Mouse (Mus musculus) midbrain, embryonic 13.5 days (tissue): Measurements from ENCODE around the gene Emilin3. TPM values are rescaled to one million over a fixed set of nuclear protein-coding genes. Genes with fewer than 3 reads are reported as not detected.

Experiments
- ATAC-seq: fragments of 200-750 bp; cut with Nextera tagmentation; 2 replicates; pipeline ENCODE4 v1.8.0; 2017; ENCODE audit warnings: mild to moderate bottlenecking, moderate TSS enrichment, moderate library complexity
- H3K27ac ChIP-seq: fragments of 300-500 bp; sonication (generic); 2 replicates; pipeline ENCODE4 v1.5.1; 2015; ENCODE audit warnings: inconsistent platforms, mild to moderate bottlenecking, moderate library complexity
- H3K27me3 ChIP-seq: fragments of 300-500 bp; sonication (generic); 2 replicates; pipeline ENCODE4 v1.6.1; 2015; ENCODE audit warnings: mild to moderate bottlenecking, inconsistent platforms
- H3K36me3 ChIP-seq: fragments of 300-500 bp; sonication (generic); 2 replicates; pipeline ENCODE4 v1.6.1; 2015; ENCODE audit warnings: mild to moderate bottlenecking, inconsistent platforms
- H3K4me1 ChIP-seq: fragments of 300-500 bp; sonication (generic); replicated peaks from 2 replicates; pipeline ENCODE4 v1.6.1; 2015; ENCODE audit warnings: inconsistent platforms
- H3K4me2 ChIP-seq: fragments of 300-500 bp; sonication (generic); replicated peaks from 2 replicates; pipeline ENCODE4 v1.6.1; 2015; ENCODE audit warnings: moderate library complexity, mild to moderate bottlenecking, inconsistent platforms
- H3K4me3 ChIP-seq: fragments of 300-500 bp; sonication (generic); replicated peaks from 2 replicates; pipeline ENCODE4 v1.5.1; 2015; ENCODE audit warnings: mild to moderate bottlenecking, inconsistent platforms
- H3K9ac ChIP-seq: fragments of 300-500 bp; sonication (generic); replicated peaks from 2 replicates; pipeline ENCODE4 v1.6.1; 2015; ENCODE audit warnings: mild to moderate bottlenecking, inconsistent platforms
- H3K9me3 ChIP-seq: fragments of 300-500 bp; sonication (generic); 2 replicates; pipeline ENCODE4 v1.6.1; 2016; ENCODE audit warnings: mild to moderate bottlenecking, inconsistent platforms
- WGBS: fragments of 180-500 bp; shearing (Covaris S2); methylation state at CpG from one replicate; pipeline ENCODE4 v1.1.7; 2015; 5-methylcytosine and 5-hydroxymethylcytosine counted together
- polyA plus RNA-seq: library from polyadenylated mRNA; unstranded; fragments of >200 nt; fragmentation: Nextera tagmentation; extraction: Ambion mirVana; gene quantifications from 2 replicates; pipeline ENCODE4 v1.2.1, GENCODE M21; 2015

The Emilin3 gene
- polyA plus RNA-seq, 1 experiment from 2014 or later: 0.98 TPM

- Histone ChIP-seq H3K9ac (no peak overlapping the region), H3K4me1 (peaks cover 44% of the 10 kb centered on the region), H3K9me3 (no peaks in the 10 kb centered on the region), H3K27me3 (peaks cover 53% of the 10 kb centered on the region), H3K27ac (no peak overlapping the region), H3K4me2 (no peak overlapping the region), H3K36me3 (no peaks in the 10 kb centered on the region), H3K4me3 (no peak overlapping the region)
- no peak for ATAC-seq
- WGBS: 87% methylated on average over 9 of the region's 9 CpGs
Observed at GRCm38 (mm10) chr2:160914656-160915055, 2.5 kb upstream of the Emilin3 start.

DNA sequence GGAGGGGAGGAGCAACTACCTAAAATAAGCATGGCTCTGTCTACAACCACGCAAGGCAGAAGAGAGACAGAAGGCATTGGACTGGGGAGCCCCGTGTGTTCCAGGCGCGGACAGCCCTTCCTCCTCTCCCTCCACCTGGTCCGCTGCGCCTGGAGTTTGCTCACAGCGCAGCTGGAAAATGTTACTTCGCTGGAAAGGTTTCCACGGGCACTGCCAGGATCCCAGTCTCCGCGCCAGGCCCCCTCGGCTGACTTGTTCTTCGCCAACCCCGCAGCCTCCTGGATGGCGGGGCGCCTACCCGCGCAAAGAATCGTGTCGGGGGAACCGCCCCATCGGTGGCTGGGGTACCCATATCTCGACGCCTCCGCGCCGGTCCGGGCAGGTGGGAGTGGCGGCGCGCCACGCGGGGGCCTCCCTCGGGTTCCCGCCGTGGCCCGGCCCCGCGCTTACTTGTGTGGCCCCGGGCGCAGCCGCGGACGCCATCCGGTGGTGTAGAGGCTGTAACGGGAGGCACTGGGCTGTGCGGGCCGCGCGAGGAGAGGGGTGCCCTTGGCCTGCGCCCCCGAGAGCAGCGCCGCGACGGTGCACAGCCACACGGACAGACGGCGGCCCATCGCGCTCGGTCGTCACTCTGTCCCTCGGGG lies 448 bp downstream of the Emilin3 start:
- peak overlapping the region; percentile 51 for H3K4me3 ChIP-seq
- H3K27me3 ChIP-seq: peaks cover 56% of the 10 kb centered on the region
- H3K4me2 ChIP-seq: peak overlapping the region; percentile 88
- no peaks in the 10 kb centered on the region for H3K36me3 ChIP-seq
- WGBS: 2% methylated on average over 62 of the region's 64 CpGs
- peak overlapping the region; percentile 61 for H3K9ac ChIP-seq
- peak; percentile 72 for ATAC-seq
- no peaks in the 10 kb centered on the region for H3K9me3 ChIP-seq
- peaks cover 20% of the 10 kb centered on the region for H3K4me1 ChIP-seq
- no peak overlapping the region for H3K27ac ChIP-seq

GRCm38 (mm10) chr2:160910633-160911032 lies 1.5 kb downstream of the Emilin3 start:
- 87% methylated on average over 5 of the region's 5 CpGs for WGBS
- Histone ChIP-seq H3K4me1 (peaks cover 15% of the 10 kb centered on the region), H3K27me3 (peaks cover 55% of the 10 kb centered on the region), H3K9me3 (no peaks in the 10 kb centered on the region), H3K4me3 (no peak overlapping the region), H3K4me2 (no peak overlapping the region), H3K27ac (no peak overlapping the region), H3K9ac (no peak overlapping the region), H3K36me3 (no peaks in the 10 kb centered on the region)
- ATAC-seq: no peak

DNA sequence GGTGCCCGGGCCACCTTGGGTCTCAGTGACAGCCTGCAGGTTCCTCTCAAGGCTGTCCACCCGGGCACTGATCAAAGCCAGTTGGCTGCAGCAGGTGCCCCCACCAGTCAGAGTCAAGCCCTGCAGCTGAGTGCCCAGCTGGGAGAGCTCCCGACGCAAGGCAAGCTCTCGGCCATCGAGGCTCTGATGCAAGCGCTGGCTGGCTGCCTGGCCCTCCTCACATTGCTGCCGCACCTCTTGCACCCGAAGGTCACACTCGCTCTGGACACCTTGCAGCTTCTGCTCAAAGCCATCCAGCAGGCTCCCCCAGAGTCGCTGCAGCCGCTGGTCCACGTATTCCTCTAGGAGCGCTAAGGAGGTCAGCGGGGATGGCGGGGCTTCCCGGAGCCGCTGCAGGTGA lies 3.5 kb downstream of the Emilin3 start:
- Histone ChIP-seq H3K4me2 (no peak overlapping the region), H3K9me3 (no peaks in the 10 kb centered on the region), H3K27me3 (peaks cover 40% of the 10 kb centered on the region), H3K4me1 (peaks cover 15% of the 10 kb centered on the region), H3K9ac (no peak overlapping the region), H3K4me3 (no peak overlapping the region), H3K27ac (no peak overlapping the region), H3K36me3 (no peaks in the 10 kb centered on the region)
- no peak for ATAC-seq
- 67% methylated on average over 18 of the region's 18 CpGs for WGBS

- no peaks in the 10 kb centered on the region for H3K36me3 ChIP-seq
- no peaks in the 10 kb centered on the region for H3K9me3 ChIP-seq
- H3K4me2 ChIP-seq: no peak overlapping the region
- 85% methylated on average over 5 of the region's 5 CpGs for WGBS
- no peak overlapping the region for H3K4me3 ChIP-seq
- H3K4me1 ChIP-seq: peaks cover under 1% of the 10 kb centered on the region; the same call in 1 of the 2 replicates
- peaks cover 17% of the 10 kb centered on the region for H3K27me3 ChIP-seq
- no peak overlapping the region for H3K27ac ChIP-seq
- ATAC-seq: no peak
- H3K9ac ChIP-seq: no peak overlapping the region
Observed at GRCm38 (mm10) chr2:160906101-160906500, 6.0 kb downstream of the Emilin3 start.

DNA sequence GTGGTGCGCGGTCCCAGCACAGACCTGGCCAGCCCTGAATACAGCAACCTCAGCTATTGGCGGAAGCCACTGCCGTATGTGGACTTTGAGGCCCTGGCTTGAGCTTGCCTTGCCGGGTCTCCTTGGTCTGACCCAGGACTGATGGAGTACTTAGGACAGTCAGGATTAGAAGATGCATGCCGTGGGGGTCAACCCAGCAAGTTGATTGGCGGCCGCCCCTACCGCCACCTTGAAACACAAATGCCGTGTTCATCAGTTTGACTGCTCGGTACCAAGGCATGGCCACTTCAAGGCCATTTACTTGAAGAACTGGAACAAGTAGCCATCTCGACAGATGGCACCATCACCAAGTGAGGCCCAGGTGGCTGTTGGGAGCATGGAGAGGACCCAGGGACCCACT lies 6.8 kb downstream of the Emilin3 start:
- H3K4me2 ChIP-seq: no peak overlapping the region
- peaks cover 9% of the 10 kb centered on the region for H3K27me3 ChIP-seq
- H3K9ac ChIP-seq: no peak overlapping the region
- no peak overlapping the region for H3K27ac ChIP-seq
- WGBS: 94% methylated on average over 12 of the region's 12 CpGs
- no peaks in the 10 kb centered on the region for H3K4me1 ChIP-seq
- H3K36me3 ChIP-seq: no peaks in the 10 kb centered on the region
- no peak for ATAC-seq
- no peaks in the 10 kb centered on the region for H3K9me3 ChIP-seq
- no peak overlapping the region for H3K4me3 ChIP-seq

GRCm38 (mm10) chr2:160901656-160902412 lies 10.3 kb downstream of the Emilin3 start:
- no peak overlapping the region for H3K4me3 ChIP-seq
- H3K9me3 ChIP-seq: no peaks in the 10 kb centered on the region
- no peaks in the 10 kb centered on the region for H3K4me1 ChIP-seq
- no peaks in the 10 kb centered on the region for H3K27me3 ChIP-seq
- no peaks in the 10 kb centered on the region for H3K36me3 ChIP-seq
- ATAC-seq: no peak
- no peak overlapping the region for H3K4me2 ChIP-seq
- H3K9ac ChIP-seq: no peak overlapping the region
- 87% methylated on average over 7 of the region's 7 CpGs for WGBS
- H3K27ac ChIP-seq: no peak overlapping the region

DNA sequence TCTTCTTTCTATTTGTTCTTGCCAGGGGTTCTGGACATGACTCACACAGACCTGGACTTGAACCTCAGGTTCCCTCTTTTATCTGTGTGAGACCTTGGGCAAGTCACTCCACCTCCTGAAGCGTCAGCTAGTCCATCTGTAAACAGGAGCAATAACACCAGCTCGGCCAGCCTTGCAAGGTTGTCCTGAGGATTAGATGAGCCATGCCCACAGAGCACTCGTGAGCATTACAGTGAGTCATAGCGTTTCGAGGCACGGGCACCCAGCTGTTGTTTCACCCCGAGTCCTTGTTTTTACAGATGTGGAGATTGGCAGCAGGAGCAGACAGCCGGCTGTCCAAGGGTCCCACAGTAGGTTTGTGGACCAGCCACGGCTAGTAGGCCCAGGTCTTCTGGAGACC lies 20.4 kb downstream of the Emilin3 start:
- Histone ChIP-seq H3K4me1 (peaks cover 14% of the 10 kb centered on the region), H3K27ac (no peak overlapping the region), H3K27me3 (peaks cover 15% of the 10 kb centered on the region), H3K36me3 (no peaks in the 10 kb centered on the region), H3K4me3 (no peak overlapping the region), H3K9me3 (no peaks in the 10 kb centered on the region), H3K4me2 (no peak overlapping the region), H3K9ac (no peak overlapping the region)
- 90% methylated on average over 9 of the region's 9 CpGs for WGBS
- ATAC-seq: no peak

DNA sequence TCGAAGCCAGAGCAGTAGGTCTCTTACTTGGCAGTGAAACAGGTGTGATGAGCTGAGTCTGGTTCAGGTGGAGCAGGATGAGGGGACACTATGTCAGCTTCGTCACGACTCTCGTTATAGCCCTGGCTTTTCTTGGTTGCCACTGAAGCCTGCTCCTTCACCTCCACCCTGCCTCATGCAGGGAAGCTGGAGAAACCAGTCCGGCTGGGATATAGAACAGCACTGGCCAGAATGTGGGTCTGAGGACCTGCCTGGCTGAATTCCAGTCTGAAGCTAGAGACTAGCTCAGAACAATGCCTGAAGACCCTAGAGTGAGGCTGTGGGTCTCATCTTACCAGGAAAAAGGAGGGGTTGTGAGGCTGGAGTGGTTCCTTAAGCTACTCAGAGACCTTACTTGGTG lies 21.1 kb downstream of the Emilin3 start:
- 85% methylated on average over 5 of the region's 5 CpGs for WGBS
- H3K4me3 ChIP-seq: no peak overlapping the region

DNA sequence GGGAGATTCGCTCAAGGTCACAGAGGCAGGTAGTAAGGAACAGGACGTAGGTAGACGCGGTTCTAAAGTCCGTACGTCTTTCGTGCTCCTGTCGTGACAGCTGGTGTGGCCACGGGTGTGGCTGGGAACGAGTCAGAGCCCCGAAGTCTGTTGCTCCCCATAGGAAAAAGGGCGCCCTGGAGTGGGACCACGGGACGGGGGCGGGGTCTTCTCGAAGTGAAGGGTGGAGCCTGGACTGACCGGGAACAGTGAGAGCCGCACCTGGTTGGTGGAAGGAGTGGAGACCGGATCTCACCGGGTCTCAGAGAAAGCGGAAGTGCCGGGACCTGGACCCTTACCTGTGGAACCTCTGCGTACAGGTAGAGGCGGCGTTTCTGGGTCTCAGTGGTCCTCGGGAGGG lies 24.3 kb downstream of the Emilin3 start:
- Histone ChIP-seq H3K9ac (peak overlapping the region; percentile 51; the same call in 1 of the 2 replicates), H3K36me3 (no peaks in the 10 kb centered on the region), H3K27ac (no peak overlapping the region), H3K4me3 (peak overlapping the region; percentile 45), H3K9me3 (no peaks in the 10 kb centered on the region), H3K27me3 (peaks cover 15% of the 10 kb centered on the region), H3K4me1 (peaks cover 14% of the 10 kb centered on the region), H3K4me2 (peak overlapping the region; percentile 84)
- peak; percentile 61 for ATAC-seq
- WGBS: under 1% methylated on average over 26 of the region's 26 CpGs

More for the DNA sequence above, 21.1 kb downstream of the Emilin3 start:
- Histone ChIP-seq H3K9ac (no peak overlapping the region), H3K4me1 (peaks cover 14% of the 10 kb centered on the region), H3K9me3 (no peaks in the 10 kb centered on the region), H3K27me3 (peaks cover 15% of the 10 kb centered on the region), H3K27ac (no peak overlapping the region), H3K36me3 (no peaks in the 10 kb centered on the region), H3K4me2 (no peak overlapping the region)
- no peak for ATAC-seq

DNA sequence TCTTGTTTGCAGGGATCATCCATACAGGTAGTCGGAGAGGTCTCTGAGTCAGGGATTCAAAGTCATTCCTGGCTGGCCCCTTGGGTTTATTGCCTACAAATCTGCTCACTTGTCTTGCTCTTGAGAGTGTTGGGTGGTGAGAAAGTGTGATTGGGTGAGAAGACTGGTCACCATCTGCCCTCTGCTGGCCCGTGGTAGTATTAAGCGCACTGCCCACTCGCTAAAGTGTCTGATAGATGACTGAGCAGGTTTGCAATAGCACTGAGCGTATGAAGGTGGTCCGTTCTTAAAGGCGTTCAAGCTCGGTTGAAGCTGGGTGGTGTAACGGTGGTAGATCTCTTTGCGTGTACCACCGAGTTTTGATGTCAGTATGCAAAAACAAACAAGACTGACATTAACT lies 24.8 kb downstream of the Emilin3 start:
- H3K9ac ChIP-seq: peak overlapping the region; percentile 51; the same call in 1 of the 2 replicates
- H3K27ac ChIP-seq: no peak overlapping the region
- 3% methylated on average over 11 of the region's 11 CpGs for WGBS
- peak; percentile 88 for ATAC-seq
- H3K4me3 ChIP-seq: peak overlapping the region; percentile 45
- peak overlapping the region; percentile 84 for H3K4me2 ChIP-seq
- H3K36me3 ChIP-seq: no peaks in the 10 kb centered on the region
- H3K4me1 ChIP-seq: peaks cover 14% of the 10 kb centered on the region
- peaks cover 15% of the 10 kb centered on the region for H3K27me3 ChIP-seq
- no peaks in the 10 kb centered on the region for H3K9me3 ChIP-seq

DNA sequence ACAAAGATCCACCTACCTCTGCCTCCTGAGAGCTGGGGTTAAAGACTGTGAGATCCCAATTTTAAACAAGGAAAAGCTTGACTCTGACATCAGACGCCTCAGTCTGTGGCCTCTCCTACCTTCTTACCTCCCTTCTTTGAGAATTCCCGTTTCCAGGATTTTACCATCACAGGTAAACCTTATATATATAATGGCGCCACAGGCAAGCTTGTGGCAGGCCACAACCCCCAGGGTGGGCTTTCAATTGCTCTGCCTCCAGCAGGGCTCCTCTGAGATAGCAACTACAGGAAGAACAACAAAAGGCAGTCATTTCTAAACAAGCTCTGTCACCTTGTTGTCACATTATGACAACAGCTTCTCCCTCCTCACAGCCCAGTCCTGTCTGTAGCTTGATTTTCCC lies 25.9 kb downstream of the Emilin3 start:
- no peak overlapping the region for H3K4me2 ChIP-seq
- ATAC-seq: no peak
- H3K9ac ChIP-seq: no peak overlapping the region
- peaks cover 14% of the 10 kb centered on the region for H3K4me1 ChIP-seq
- H3K9me3 ChIP-seq: no peaks in the 10 kb centered on the region
- no peak overlapping the region for H3K27ac ChIP-seq
- no peaks in the 10 kb centered on the region for H3K36me3 ChIP-seq
- H3K27me3 ChIP-seq: peaks cover 15% of the 10 kb centered on the region
- no peak overlapping the region for H3K4me3 ChIP-seq
- 85% methylated on average over 3 of the region's 3 CpGs for WGBS
